Mouse (Mus musculus): ENCODE data around the gene Rbfox3. TPM values are rescaled to one million over a fixed set of nuclear protein-coding genes. Genes with fewer than 3 reads are reported as not detected.

The Rbfox3 gene
- polyA plus RNA-seq, 1 experiment from 2014 or later, result 1.7 TPM

- Histone ChIP-seq H3K9ac (ENCODE audit: low read length) (no peak overlapping the region), H3K4me1 (replicated peaks; ENCODE audit: control insufficient read depth, insufficient read depth, low read length) (peaks cover 4% of the 10 kb centered on the region; the same call in 1 of the 2 replicates), H3K9me3 (ENCODE audit: control insufficient read depth, low read length) (no peaks in the 10 kb centered on the region), H3K36me3 (ENCODE audit: control insufficient read depth, insufficient read depth, low read length) (no peaks in the 10 kb centered on the region), H3K4me2 (ENCODE audit: low read length) (no peak overlapping the region), H3K4me3 (ENCODE audit: low read depth, low read length) (no peak overlapping the region), H3K27me3 (replicated peaks; ENCODE audit: control insufficient read depth, insufficient read depth, low read length) (no peaks in the 10 kb centered on the region), H3K27ac (ENCODE audit: low read depth) (no peak overlapping the region)
- DNase-seq (ENCODE audit: low spot score) (no peak), ATAC-seq (replicated peaks; ENCODE audit: low FRiP score, low TSS enrichment, low read depth) (peak; percentile 65; the same call in 1 of the 2 replicates)
- WGBS, result 47% methylated on average over 6 of the region's 6 CpGs
Measured at GRCm38 (mm10) chr11:118721898-118722297, 189.5 kb downstream of the Rbfox3 start.

GRCm38 (mm10) chr11:118714601-118715524 is 196.5 kb downstream of the Rbfox3 start:
- H3K4me1 ChIP-seq (replicated peaks; ENCODE audit: control insufficient read depth, insufficient read depth, low read length), result no peaks in the 10 kb centered on the region
- DNase-seq (ENCODE audit: low spot score) (no peak), ATAC-seq (replicated peaks; ENCODE audit: low FRiP score, low TSS enrichment, low read depth) (no peak)
- H3K4me2 ChIP-seq (ENCODE audit: low read length), result no peak overlapping the region
- H3K4me3 ChIP-seq (ENCODE audit: low read depth, low read length), result no peak overlapping the region
- no peaks in the 10 kb centered on the region for H3K27me3 ChIP-seq (replicated peaks; ENCODE audit: control insufficient read depth, insufficient read depth, low read length)
- WGBS, result 78% methylated on average over 26 of the region's 26 CpGs
- H3K36me3 ChIP-seq (ENCODE audit: control insufficient read depth, insufficient read depth, low read length), result no peaks in the 10 kb centered on the region
- H3K9ac ChIP-seq (ENCODE audit: low read length), result no peak overlapping the region
- no peaks in the 10 kb centered on the region for H3K9me3 ChIP-seq (ENCODE audit: control insufficient read depth, low read length)
- no peak overlapping the region for H3K27ac ChIP-seq (ENCODE audit: low read depth)

- DNase-seq (ENCODE audit: low spot score), result no peak
Measured at GRCm38 (mm10) chr11:118712761-118713160, 198.6 kb downstream of the Rbfox3 start.

GRCm38 (mm10) chr11:118712058-118712457 is 199.3 kb downstream of the Rbfox3 start:
- 78% methylated on average over 9 of the region's 9 CpGs for WGBS
- no peaks in the 10 kb centered on the region for H3K27me3 ChIP-seq (replicated peaks; ENCODE audit: control insufficient read depth, insufficient read depth, low read length)
- H3K9me3 ChIP-seq (ENCODE audit: control insufficient read depth, low read length), result no peaks in the 10 kb centered on the region
- no peak overlapping the region for H3K9ac ChIP-seq (ENCODE audit: low read length)
- no peak overlapping the region for H3K4me2 ChIP-seq (ENCODE audit: low read length)
- H3K4me1 ChIP-seq (replicated peaks; ENCODE audit: control insufficient read depth, insufficient read depth, low read length), result no peaks in the 10 kb centered on the region
- ATAC-seq (replicated peaks; ENCODE audit: low FRiP score, low TSS enrichment, low read depth) (no peak), DNase-seq (ENCODE audit: low spot score) (no peak)
- H3K4me3 ChIP-seq (ENCODE audit: low read depth, low read length), result no peak overlapping the region
- H3K36me3 ChIP-seq (ENCODE audit: control insufficient read depth, insufficient read depth, low read length), result no peaks in the 10 kb centered on the region
- no peak overlapping the region for H3K27ac ChIP-seq (ENCODE audit: low read depth)

More at GRCm38 (mm10) chr11:118712761-118713160, 198.6 kb downstream of the Rbfox3 start:
- H3K27me3 ChIP-seq (replicated peaks; ENCODE audit: control insufficient read depth, insufficient read depth, low read length), result no peaks in the 10 kb centered on the region
- H3K27ac ChIP-seq (ENCODE audit: low read depth), result no peak overlapping the region
- no peak overlapping the region for H3K9ac ChIP-seq (ENCODE audit: low read length)
- no peak overlapping the region for H3K4me3 ChIP-seq (ENCODE audit: low read depth, low read length)
- H3K36me3 ChIP-seq (ENCODE audit: control insufficient read depth, insufficient read depth, low read length), result no peaks in the 10 kb centered on the region
- no peaks in the 10 kb centered on the region for H3K9me3 ChIP-seq (ENCODE audit: control insufficient read depth, low read length)
- no peak overlapping the region for H3K4me2 ChIP-seq (ENCODE audit: low read length)
- H3K4me1 ChIP-seq (replicated peaks; ENCODE audit: control insufficient read depth, insufficient read depth, low read length), result no peaks in the 10 kb centered on the region
- no peak for ATAC-seq (replicated peaks; ENCODE audit: low FRiP score, low TSS enrichment, low read depth)
- WGBS, result 74% methylated on average over 4 of the region's 4 CpGs

GRCm38 (mm10) chr11:118710035-118710434 is 201.4 kb downstream of the Rbfox3 start:
- Histone ChIP-seq H3K9ac (ENCODE audit: low read length) (no peak overlapping the region), H3K27ac (ENCODE audit: low read depth) (no peak overlapping the region), H3K9me3 (ENCODE audit: control insufficient read depth, low read length) (no peaks in the 10 kb centered on the region), H3K36me3 (ENCODE audit: control insufficient read depth, insufficient read depth, low read length) (no peaks in the 10 kb centered on the region), H3K4me1 (replicated peaks; ENCODE audit: control insufficient read depth, insufficient read depth, low read length) (no peaks in the 10 kb centered on the region), H3K4me3 (ENCODE audit: low read depth, low read length) (no peak overlapping the region), H3K27me3 (replicated peaks; ENCODE audit: control insufficient read depth, insufficient read depth, low read length) (no peaks in the 10 kb centered on the region), H3K4me2 (ENCODE audit: low read length) (no peak overlapping the region)
- ATAC-seq (replicated peaks; ENCODE audit: low FRiP score, low TSS enrichment, low read depth) (no peak), DNase-seq (ENCODE audit: low spot score) (no peak)
- 60% methylated on average over 5 of the region's 5 CpGs for WGBS

- DNase-seq (ENCODE audit: low spot score) (no peak), ATAC-seq (replicated peaks; ENCODE audit: low FRiP score, low TSS enrichment, low read depth) (no peak)
- Histone ChIP-seq H3K4me3 (ENCODE audit: low read depth, low read length) (no peak overlapping the region), H3K27ac (ENCODE audit: low read depth) (no peak overlapping the region), H3K9ac (ENCODE audit: low read length) (no peak overlapping the region), H3K27me3 (replicated peaks; ENCODE audit: control insufficient read depth, insufficient read depth, low read length) (no peaks in the 10 kb centered on the region), H3K9me3 (ENCODE audit: control insufficient read depth, low read length) (no peaks in the 10 kb centered on the region), H3K36me3 (ENCODE audit: control insufficient read depth, insufficient read depth, low read length) (no peaks in the 10 kb centered on the region), H3K4me1 (replicated peaks; ENCODE audit: control insufficient read depth, insufficient read depth, low read length) (no peaks in the 10 kb centered on the region), H3K4me2 (ENCODE audit: low read length) (no peak overlapping the region)
- WGBS, result 51% methylated on average over 16 of the region's 16 CpGs
Measured at GRCm38 (mm10) chr11:118696226-118696930, 215.0 kb downstream of the Rbfox3 start.

- Histone ChIP-seq H3K4me1 (replicated peaks; ENCODE audit: control insufficient read depth, insufficient read depth, low read length) (no peaks in the 10 kb centered on the region), H3K36me3 (ENCODE audit: control insufficient read depth, insufficient read depth, low read length) (no peaks in the 10 kb centered on the region), H3K9ac (ENCODE audit: low read length) (no peak overlapping the region), H3K27me3 (replicated peaks; ENCODE audit: control insufficient read depth, insufficient read depth, low read length) (no peaks in the 10 kb centered on the region), H3K4me3 (ENCODE audit: low read depth, low read length) (no peak overlapping the region), H3K27ac (ENCODE audit: low read depth) (no peak overlapping the region), H3K4me2 (ENCODE audit: low read length) (no peak overlapping the region), H3K9me3 (ENCODE audit: control insufficient read depth, low read length) (no peaks in the 10 kb centered on the region)
- ATAC-seq (replicated peaks; ENCODE audit: low FRiP score, low TSS enrichment, low read depth) (no peak), DNase-seq (ENCODE audit: low spot score) (no peak)
- 82% methylated on average over 7 of the region's 7 CpGs for WGBS
Measured at GRCm38 (mm10) chr11:118693276-118693675, 218.1 kb downstream of the Rbfox3 start.

- 81% methylated on average over 8 of the region's 8 CpGs for WGBS
Measured at GRCm38 (mm10) chr11:118690262-118690661, 221.1 kb downstream of the Rbfox3 start.

More at GRCm38 (mm10) chr11:118690262-118690661, 221.1 kb downstream of the Rbfox3 start:
- Histone ChIP-seq H3K27me3 (replicated peaks; ENCODE audit: control insufficient read depth, insufficient read depth, low read length) (no peaks in the 10 kb centered on the region), H3K4me2 (ENCODE audit: low read length) (no peak overlapping the region), H3K27ac (ENCODE audit: low read depth) (no peak overlapping the region), H3K9me3 (ENCODE audit: control insufficient read depth, low read length) (no peaks in the 10 kb centered on the region), H3K9ac (ENCODE audit: low read length) (no peak overlapping the region), H3K4me3 (ENCODE audit: low read depth, low read length) (no peak overlapping the region), H3K4me1 (replicated peaks; ENCODE audit: control insufficient read depth, insufficient read depth, low read length) (no peaks in the 10 kb centered on the region), H3K36me3 (ENCODE audit: control insufficient read depth, insufficient read depth, low read length) (no peaks in the 10 kb centered on the region)
- DNase-seq (ENCODE audit: low spot score) (no peak), ATAC-seq (replicated peaks; ENCODE audit: low FRiP score, low TSS enrichment, low read depth) (no peak)

All from intestine, embryonic 14.5 days (tissue).